Comparison of ENCODE assay signal across 28 mouse cellular contexts in the genomic region with DNA sequence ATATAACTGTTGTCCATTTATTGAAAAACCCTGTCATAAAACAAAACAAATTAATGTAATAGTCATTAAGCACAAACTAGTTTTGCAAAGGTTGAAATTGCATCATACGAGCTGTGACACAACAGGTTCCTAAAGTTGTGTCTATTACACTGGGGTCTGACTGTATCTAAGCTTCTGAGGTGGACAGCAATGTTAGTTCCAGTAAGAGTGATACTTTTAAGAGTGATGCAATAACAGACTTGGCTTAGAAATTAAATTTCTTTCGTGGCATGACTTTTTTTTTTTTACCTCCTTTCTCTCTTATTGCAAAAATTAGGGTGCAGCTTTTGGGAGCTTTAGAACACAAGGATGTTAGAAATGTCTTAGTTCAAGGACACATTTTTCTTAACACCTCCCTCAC. TPM values are rescaled to one million over a fixed set of nuclear protein-coding genes. Genes with fewer than 3 reads are reported as not detected.
"Had no signal": no experiment of that assay in that cellular context is flagged by ENCODE, and none has a peak within 500 bp of the region (broad histone marks: within the 10 kb centered on the region; RNA-seq: fewer than 3 reads in every experiment).

No protein-coding gene starts in this region.

- H3K4me3 ChIP-seq: heart, embryonic 10.5 days; heart, embryonic 13.5 days; heart, embryonic 15.5 days; hindbrain, embryonic 12.5 days; intestine, embryonic 15.5 days; layer of hippocampus, adult 2 months; left cerebral cortex, adult 2 months; limb, embryonic 13.5 days; limb, embryonic 15.5 days; liver, embryonic 12.5 days had no signal

- DNase-seq: gastrocnemius, postnatal 14 days; gastrocnemius, postnatal 36 days; heart, adult 18-20 months; heart, postnatal 14 days; heart, postnatal 36 days; kidney, adult 18-20 months; kidney, adult 8-10 months; kidney, postnatal 10 days; kidney, postnatal 25 days; kidney, postnatal 4 days; left cerebral cortex, postnatal 4 days had no signal

- H3K27me3 ChIP-seq: heart, embryonic 13.5 days; heart, embryonic 15.5 days; hindbrain, embryonic 12.5 days; intestine, embryonic 15.5 days; limb, embryonic 15.5 days; liver, embryonic 12.5 days had no signal

- H3K4me1 ChIP-seq: heart, embryonic 10.5 days; heart, embryonic 13.5 days; heart, embryonic 15.5 days; hindbrain, embryonic 12.5 days; intestine, embryonic 15.5 days; limb, embryonic 13.5 days; limb, embryonic 15.5 days had no signal

- H3K27ac ChIP-seq: heart, embryonic 10.5 days; heart, embryonic 13.5 days; heart, embryonic 15.5 days; hindbrain, embryonic 12.5 days; hindbrain, embryonic 14.5 days; intestine, embryonic 15.5 days; layer of hippocampus, adult 2 months; left cerebral cortex, adult 2 months; limb, embryonic 13.5 days; limb, embryonic 15.5 days; liver, embryonic 12.5 days; liver, embryonic 14.5 days had no signal

- H3K36me3 ChIP-seq: intestine, embryonic 15.5 days; limb, embryonic 15.5 days had no signal

- ATAC-seq: hindbrain, embryonic 16.5 days; inflammation-experienced regulatory T-cells, adult 6 months; liver, embryonic 12.5 days had no signal

- H3K9ac ChIP-seq: heart, embryonic 13.5 days; heart, embryonic 15.5 days; hindbrain, embryonic 12.5 days; hindbrain, embryonic 14.5 days; intestine, embryonic 15.5 days; limb, embryonic 13.5 days; limb, embryonic 15.5 days; liver, embryonic 12.5 days; liver, embryonic 14.5 days had no signal

- H3K9me3 ChIP-seq: heart, embryonic 10.5 days; heart, embryonic 13.5 days; heart, embryonic 15.5 days; hindbrain, embryonic 12.5 days; intestine, embryonic 15.5 days; limb, embryonic 13.5 days; limb, embryonic 15.5 days; liver, embryonic 12.5 days had no signal

- H3K4me2 ChIP-seq: heart, embryonic 13.5 days; heart, embryonic 15.5 days; hindbrain, embryonic 12.5 days; hindbrain, embryonic 14.5 days; intestine, embryonic 15.5 days; limb, embryonic 13.5 days; limb, embryonic 15.5 days; liver, embryonic 12.5 days had no signal

RNA-seq across cellular contexts. Expression of a gene that starts 8.6 kb away (rescaled TPM):
- total RNA-seq: hematopoietic stem cell, adult 5-6 weeks had no signal
- polyA plus RNA-seq: hindbrain, embryonic 12.5 days; hindbrain, embryonic 14.5 days; hindbrain, embryonic 16.5 days; inflammation-experienced regulatory T-cells, adult 6 months; kidney, embryonic 14.5 days; limb, embryonic 13.5 days; limb, embryonic 15.5 days; liver, adult 2 months; liver, embryonic 12.5 days had no signal

RNA-seq across cellular contexts. Expression of a gene that starts 55.0 kb away (rescaled TPM):
- total RNA-seq: hematopoietic stem cell, adult 5-6 weeks had no signal
- polyA plus RNA-seq: inflammation-experienced regulatory T-cells, adult 6 months had no signal
